Mouse (Mus musculus) MEL (cell line): ENCODE results near the gene Gm11168. TPM values are rescaled to one million over a fixed set of nuclear protein-coding genes. Genes with fewer than 3 reads are reported as not detected.
"Not testable (repeated sequence)": the region's sequence is repeated elsewhere in the genome, so short reads cannot be mapped to it uniquely, and the experiment has no call there.

Experiments used
- DNase-seq: peaks from one replicate; pipeline ENCODE4 v3.0.0; 2011; ENCODE audit warnings: low read depth, low spot score
- H3K27ac ChIP-seq: 2 replicates; pipeline ENCODE4 v1.5.1; 2012; ENCODE audit warnings: low read depth, mild to moderate bottlenecking, control low read depth, low read length, moderate library complexity; ENCODE audit not compliant: control insufficient read depth
- H3K27me3 ChIP-seq, 2 experiments: fragments of 150-350 bp in 1 of 2; sonication (generic) in 1 of 2; 2 replicates each; pipeline ENCODE4 v1.6.1; 2012; ENCODE audit warnings: low read length in 2 of 2, mild to moderate bottlenecking in 2 of 2, improper control_type of control experiment in 1 of 2, moderate library complexity in 1 of 2; ENCODE audit not compliant: insufficient read depth in 2 of 2, control insufficient read depth in 1 of 2
- H3K36me3 ChIP-seq, 2 experiments: 2 replicates each; pipeline ENCODE4 v1.6.1; 2012 to 2014; ENCODE audit warnings: low read length in 2 of 2, improper control_type of control experiment in 1 of 2, inconsistent platforms in 1 of 2, mild to moderate bottlenecking in 1 of 2; ENCODE audit not compliant: insufficient read depth in 2 of 2, control insufficient read depth in 1 of 2
- H3K4me1 ChIP-seq, 2 experiments: fragments of 150-350 bp in 1 of 2; sonication (generic) in 1 of 2; 2 replicates each; pipeline ENCODE4 v1.6.1; 2012; ENCODE audit warnings: low read length in 2 of 2, improper control_type of control experiment in 1 of 2, mild to moderate bottlenecking in 1 of 2; ENCODE audit not compliant: insufficient read depth in 2 of 2, control insufficient read depth in 1 of 2
- H3K4me3 ChIP-seq, 2 experiments: fragments of 150-350 bp in 1 of 2; sonication (generic) in 1 of 2; 2 replicates each; pipeline ENCODE4 v1.5.1; 2012; ENCODE audit warnings: low read depth in 2 of 2, low read length in 2 of 2, mild to moderate bottlenecking in 2 of 2, moderate library complexity in 2 of 2, control low read depth in 1 of 2, improper control_type of control experiment in 1 of 2; ENCODE audit not compliant: control insufficient read depth in 1 of 2, insufficient read depth in 1 of 2
- H3K79me2 ChIP-seq: 2 replicates; pipeline ENCODE4 v1.6.1; 2012; ENCODE audit warnings: mild to moderate bottlenecking, low read length, moderate library complexity; ENCODE audit not compliant: control insufficient read depth, poor library complexity, insufficient read depth
- H3K9ac ChIP-seq: 2 replicates; pipeline ENCODE4 v1.6.1; 2012; ENCODE audit warnings: low read depth, mild to moderate bottlenecking, control low read depth, low read length, moderate library complexity; ENCODE audit not compliant: control insufficient read depth, poor library complexity, severe bottlenecking
- H3K9me3 ChIP-seq: fragments of 150-350 bp; sonication (generic); replicated peaks from 2 replicates; pipeline ENCODE4 v1.6.1; 2012; ENCODE audit warnings: mild to moderate bottlenecking, low read length, improper control_type of control experiment, moderate library complexity; ENCODE audit not compliant: insufficient read depth
- CTCF ChIP-seq, 3 experiments: IDR thresholded peaks in 2 of 3; conservative IDR thresholded peaks in 1 of 3; 2 replicates each; pipeline ENCODE4 v1.5.1; 2011 to 2012; ENCODE audit warnings: low read length in 3 of 3, low read depth in 2 of 3, mild to moderate bottlenecking in 2 of 3, improper control_type of control experiment in 1 of 3, inconsistent platforms in 1 of 3, mixed read lengths in 1 of 3, moderate library complexity in 1 of 3; ENCODE audit not compliant: control insufficient read depth in 1 of 3, insufficient read depth in 1 of 3, poor library complexity in 1 of 3, severe bottlenecking in 1 of 3
- polyA plus RNA-seq, 2 experiments: library from polyadenylated mRNA; stranded (reverse) in 1 of 2; unstranded in 1 of 2; fragments of >175 nt in 1 of 2; fragments of >200 nt in 1 of 2; gene quantifications; 2 replicates each; pipeline versions ENCODE4 v1.2.1 to v1.2.4; 2012; ENCODE audit warnings: low replicate concordance in 2 of 2, low read depth in 1 of 2; ENCODE audit not compliant: insufficient read length in 2 of 2, insufficient read depth in 1 of 2, missing spikeins in 1 of 2
- total RNA-seq: library from RNA; depleted of rRNA; stranded (reverse); fragments of 300-350 nt; gene quantifications from 2 replicates; pipeline ENCODE4 v1.2.3, GENCODE M21; 2012

The Gm11168 gene
- total and polyA plus RNA-seq, 3 experiments = 0.31 TPM; not detected in 2

- not testable (repeated sequence) for DNase-seq, H3K27ac ChIP-seq, H3K4me1 ChIP-seq, H3K36me3 ChIP-seq, H3K27me3 ChIP-seq, H3K9ac ChIP-seq, H3K9me3 ChIP-seq, H3K79me2 ChIP-seq, H3K4me3 ChIP-seq
Observed at GRCm38 (mm10) chr9:3026136-3026535, 23.0 kb downstream of the Gm11168 start.

- not testable (repeated sequence) for H3K79me2 ChIP-seq, H3K4me3 ChIP-seq, H3K27ac ChIP-seq, H3K36me3 ChIP-seq, H3K27me3 ChIP-seq, H3K4me1 ChIP-seq, H3K9me3 ChIP-seq, H3K9ac ChIP-seq, DNase-seq
Observed at GRCm38 (mm10) chr9:3026741-3027140, 23.6 kb downstream of the Gm11168 start.

- DNase-seq = peak; percentile 82
- H3K9me3 ChIP-seq, H3K4me1 ChIP-seq, H3K4me3 ChIP-seq, H3K79me2 ChIP-seq, H3K27ac ChIP-seq, H3K36me3 ChIP-seq, H3K27me3 ChIP-seq, H3K9ac ChIP-seq: not testable (repeated sequence)
- TF ChIP-seq CTCF (IDR thresholded peaks at IDR 0.05 in 2 of 3, conservative IDR thresholded peaks at IDR 0.05 in 1 of 3; ENCODE audit: control insufficient read depth in 1 of 3, insufficient read depth in 1 of 3, low read depth in 2 of 3, low read length in 3 of 3, poor library complexity in 1 of 3, severe bottlenecking in 1 of 3) = 0 out of 6 replicates have a peak, but pooled peaks of 1 of the 3 experiments have one; percentile 10
Observed at GRCm38 (mm10) chr9:3027200-3027599, 24.1 kb downstream of the Gm11168 start.

- not testable (repeated sequence) for H3K4me3 ChIP-seq, DNase-seq, H3K4me1 ChIP-seq, H3K9me3 ChIP-seq, H3K36me3 ChIP-seq, H3K27ac ChIP-seq, H3K9ac ChIP-seq, H3K79me2 ChIP-seq, H3K27me3 ChIP-seq
Observed at GRCm38 (mm10) chr9:3029276-3030000, 26.3 kb downstream of the Gm11168 start.

DNA sequence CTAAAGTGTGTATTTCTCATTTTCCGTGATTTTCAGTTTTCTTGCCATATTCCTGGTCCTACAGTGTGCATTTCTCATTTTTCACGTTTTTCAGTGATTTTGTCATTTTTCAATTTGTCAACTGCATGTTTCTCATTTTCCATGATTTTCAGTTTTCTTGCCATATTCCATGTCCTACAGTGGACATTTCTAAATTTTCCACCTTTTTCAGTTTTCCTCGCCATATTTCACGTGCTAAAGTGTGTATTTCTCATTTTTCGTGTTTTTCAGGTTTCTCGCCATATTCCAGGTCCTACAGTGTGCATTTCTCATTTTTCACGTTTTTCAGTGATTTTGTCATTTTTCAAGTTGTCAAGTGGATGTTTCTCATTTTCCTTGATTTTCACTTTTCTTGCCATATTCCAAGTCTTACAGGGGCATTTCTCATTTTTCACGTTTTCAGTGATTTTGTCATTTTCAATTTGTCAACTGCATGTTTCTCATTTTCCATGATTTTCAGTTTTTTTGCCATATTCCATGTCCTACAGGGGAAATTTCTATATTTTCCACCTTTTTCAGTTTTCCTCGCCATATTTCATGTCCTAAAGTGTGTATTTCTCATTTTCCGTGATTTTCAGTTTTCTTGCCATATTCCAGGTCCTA lies 27.7 kb downstream of the Gm11168 start:
- not testable (repeated sequence) for H3K4me3 ChIP-seq, H3K9ac ChIP-seq, H3K4me1 ChIP-seq, H3K36me3 ChIP-seq, H3K27me3 ChIP-seq, H3K27ac ChIP-seq, H3K79me2 ChIP-seq, H3K9me3 ChIP-seq
- DNase-seq = peak; percentile 96

DNA sequence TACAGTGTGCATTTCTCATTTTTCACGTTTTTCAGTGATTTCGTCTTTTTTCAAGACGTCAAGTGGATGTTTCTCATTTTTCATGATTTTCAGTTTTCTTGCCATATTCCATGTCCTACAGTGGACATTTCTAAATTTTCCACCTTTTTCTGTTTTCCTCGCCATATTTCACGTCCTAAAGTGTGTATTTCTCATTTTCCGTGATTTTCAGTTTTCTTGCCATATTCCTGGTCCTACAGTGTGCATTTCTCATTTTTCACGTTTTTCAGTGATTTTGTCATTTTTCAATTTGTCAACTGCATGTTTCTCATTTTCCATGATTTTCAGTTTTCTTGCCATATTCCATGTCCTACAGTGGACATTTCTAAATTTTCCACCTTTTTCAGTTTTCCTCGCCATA lies 31.2 kb downstream of the Gm11168 start, which contains the start of gene Gm17535:
Gene Gm17535, plus strand, starts transcription at position 301 of the 400 bp plus-strand sequence.
- H3K4me1 ChIP-seq, H3K36me3 ChIP-seq, DNase-seq, H3K4me3 ChIP-seq, H3K9ac ChIP-seq, H3K27me3 ChIP-seq, H3K27ac ChIP-seq, H3K79me2 ChIP-seq, H3K9me3 ChIP-seq: not testable (repeated sequence)

GRCm38 (mm10) chr9:3036577-3036976 lies 33.4 kb downstream of the Gm11168 start, which contains the start of gene Gm10715:
TSS of gene Gm10715 (plus strand) at chr9:3036877.
- not testable (repeated sequence) for H3K27me3 ChIP-seq, H3K79me2 ChIP-seq, H3K4me3 ChIP-seq, H3K27ac ChIP-seq, H3K4me1 ChIP-seq, H3K9ac ChIP-seq, DNase-seq, H3K9me3 ChIP-seq, H3K36me3 ChIP-seq
